Mouse (Mus musculus) lung, postnatal 0 days (tissue): Measurements from ENCODE around the gene Cry1.

Experiments used
- CTCF ChIP-seq: IDR thresholded peaks from 2 replicates; pipeline ENCODE4 v1.5.1; 2016; ENCODE audit warnings: antibody characterized with exemption, mild to moderate bottlenecking
- EP300 ChIP-seq: IDR thresholded peaks from 2 replicates; pipeline ENCODE4 v1.6.1; 2016; ENCODE audit warnings: antibody characterized with exemption, mild to moderate bottlenecking, control low read depth

DNA sequence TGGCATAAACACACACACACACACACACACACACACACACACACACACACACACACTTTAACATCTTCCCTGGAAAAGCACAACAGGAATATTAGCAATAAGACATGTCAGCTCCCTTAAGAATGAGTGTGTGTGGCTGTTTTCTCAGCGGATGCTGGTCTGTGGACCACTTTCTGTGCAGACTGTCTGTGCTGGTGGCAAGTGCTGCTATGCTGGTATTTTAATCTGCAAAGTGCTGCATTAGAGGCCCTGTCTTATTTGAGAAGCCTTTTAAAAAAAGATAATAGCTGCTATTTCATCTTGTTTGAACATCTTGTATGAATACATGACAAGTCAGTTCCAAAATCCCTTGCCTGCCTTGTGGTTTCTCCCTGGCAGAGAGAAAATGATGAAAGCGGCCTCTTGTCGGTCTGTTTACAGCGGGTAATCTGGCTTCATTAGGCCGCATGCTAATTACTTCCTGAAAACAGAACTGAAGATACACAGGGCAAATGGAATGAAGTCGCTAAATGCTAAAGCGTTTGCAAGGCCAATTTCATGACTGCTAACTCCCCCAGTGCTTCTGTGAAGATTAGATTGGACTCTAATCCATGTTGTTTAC is 19.5 kb upstream of the Cry1 start:
- no peak for TF ChIP-seq CTCF
- no peak for TF ChIP-seq EP300
